Mouse (Mus musculus): ENCODE results near the gene Atl1.

Atl1 gene

GRCm38 (mm10) chr12:69881198-69881905, 11.1 kb upstream of the Atl1 start:
- no peak for DNase-seq (ENCODE audit: extremely low spot score, low read depth, low spot score)

- DNase-seq (ENCODE audit: extremely low spot score, low read depth, low spot score) = no peak
Observed at GRCm38 (mm10) chr12:69884053-69884452, 8.4 kb upstream of the Atl1 start.

GRCm38 (mm10) chr12:69885170-69885923, 7.1 kb upstream of the Atl1 start:
- no peak for DNase-seq (ENCODE audit: extremely low spot score, low read depth, low spot score)

GRCm38 (mm10) chr12:69887776-69888175, 4.6 kb upstream of the Atl1 start:
- DNase-seq (ENCODE audit: extremely low spot score, low read depth, low spot score) = no peak

GRCm38 (mm10) chr12:69888345-69888744, 4.1 kb upstream of the Atl1 start:
- DNase-seq (ENCODE audit: extremely low spot score, low read depth, low spot score) = no peak

GRCm38 (mm10) chr12:69890051-69890450, 2.4 kb upstream of the Atl1 start:
- no peak for DNase-seq (ENCODE audit: extremely low spot score, low read depth, low spot score)

GRCm38 (mm10) chr12:69890476-69890875, 1.9 kb upstream of the Atl1 start:
- DNase-seq (ENCODE audit: extremely low spot score, low read depth, low spot score) = no peak

GRCm38 (mm10) chr12:69891721-69892120, 693 bp upstream of the Atl1 start:
- DNase-seq (ENCODE audit: extremely low spot score, low read depth, low spot score) = no peak

GRCm38 (mm10) chr12:69893927-69894326, 1.5 kb downstream of the Atl1 start:
- DNase-seq (ENCODE audit: extremely low spot score, low read depth, low spot score) = no peak

GRCm38 (mm10) chr12:69895046-69895445, 2.6 kb downstream of the Atl1 start:
- DNase-seq (ENCODE audit: extremely low spot score, low read depth, low spot score) = no peak

- DNase-seq (ENCODE audit: extremely low spot score, low read depth, low spot score) = no peak
Observed at GRCm38 (mm10) chr12:69898119-69898518, 5.7 kb downstream of the Atl1 start.

- no peak for DNase-seq (ENCODE audit: extremely low spot score, low read depth, low spot score)
Observed at GRCm38 (mm10) chr12:69904991-69905390, 12.6 kb downstream of the Atl1 start.

- no peak for DNase-seq (ENCODE audit: extremely low spot score, low read depth, low spot score)
Observed at GRCm38 (mm10) chr12:69907667-69908510, 15.5 kb downstream of the Atl1 start.

- DNase-seq (ENCODE audit: extremely low spot score, low read depth, low spot score) = no peak
Observed at GRCm38 (mm10) chr12:69908511-69908900, 16.1 kb downstream of the Atl1 start.

- DNase-seq (ENCODE audit: extremely low spot score, low read depth, low spot score) = no peak
Observed at GRCm38 (mm10) chr12:69911906-69912305, 19.5 kb downstream of the Atl1 start.

- DNase-seq (ENCODE audit: extremely low spot score, low read depth, low spot score) = no peak
Observed at GRCm38 (mm10) chr12:69912737-69913136, 20.3 kb downstream of the Atl1 start.

GRCm38 (mm10) chr12:69917870-69918269, 25.5 kb downstream of the Atl1 start:
- DNase-seq (ENCODE audit: extremely low spot score, low read depth, low spot score) = no peak

GRCm38 (mm10) chr12:69922099-69922498, 29.7 kb downstream of the Atl1 start:
- DNase-seq (ENCODE audit: extremely low spot score, low read depth, low spot score) = no peak

GRCm38 (mm10) chr12:69923128-69923527, 30.7 kb downstream of the Atl1 start:
- no peak for DNase-seq (ENCODE audit: extremely low spot score, low read depth, low spot score)

GRCm38 (mm10) chr12:69923603-69924002, 31.2 kb downstream of the Atl1 start:
- DNase-seq (ENCODE audit: extremely low spot score, low read depth, low spot score) = no peak

GRCm38 (mm10) chr12:69924012-69924411, 31.6 kb downstream of the Atl1 start:
- peak; percentile 49 for DNase-seq (ENCODE audit: extremely low spot score, low read depth, low spot score)

GRCm38 (mm10) chr12:69926716-69927115, 34.3 kb downstream of the Atl1 start:
- no peak for DNase-seq (ENCODE audit: extremely low spot score, low read depth, low spot score)
